Mouse (Mus musculus) MEL (cell line): ENCODE results near the gene Phf13.

Experiments
- CTCF ChIP-seq, 3 experiments: IDR thresholded peaks in 2 of 3; conservative IDR thresholded peaks in 1 of 3; 2 replicates each; pipeline ENCODE4 v1.5.1; 2011 to 2012; ENCODE audit warnings: low read length in 3 of 3, low read depth in 2 of 3, mild to moderate bottlenecking in 2 of 3, improper control_type of control experiment in 1 of 3, inconsistent platforms in 1 of 3, mixed read lengths in 1 of 3, moderate library complexity in 1 of 3; ENCODE audit not compliant: control insufficient read depth in 1 of 3, insufficient read depth in 1 of 3, poor library complexity in 1 of 3, severe bottlenecking in 1 of 3
- EP300 ChIP-seq, 2 experiments: IDR thresholded peaks; 2 replicates each; pipeline ENCODE4 v1.6.1; 2011; ENCODE audit warnings: improper control_type of control experiment in 2 of 2, low read length in 2 of 2, low read depth in 1 of 2, mild to moderate bottlenecking in 1 of 2
- HCFC1 ChIP-seq: IDR thresholded peaks from 2 replicates; pipeline ENCODE4 v1.6.1; 2012; ENCODE audit warnings: low read depth, mild to moderate bottlenecking, inconsistent platforms, low read length, improper control_type of control experiment, moderate library complexity
- MAFK ChIP-seq: IDR thresholded peaks from 2 replicates; pipeline ENCODE4 v1.6.1; 2011; ENCODE audit warnings: low read depth, mild to moderate bottlenecking, low read length, improper control_type of control experiment, borderline replicate concordance
- MAX ChIP-seq: IDR thresholded peaks from 2 replicates; pipeline ENCODE4 v1.6.1; 2011; ENCODE audit warnings: low read length, improper control_type of control experiment
- POLR2A ChIP-seq, 2 experiments: IDR thresholded peaks; 2 replicates each; pipeline ENCODE4 v1.6.1; 2011 to 2012; ENCODE audit warnings: low read length in 2 of 2, mild to moderate bottlenecking in 2 of 2, control low read depth in 1 of 2, improper control_type of control experiment in 1 of 2, low read depth in 1 of 2, moderate library complexity in 1 of 2; ENCODE audit not compliant: control insufficient read depth in 1 of 2, insufficient read depth in 1 of 2, poor library complexity in 1 of 2
- POLR2AphosphoS5 ChIP-seq: IDR thresholded peaks from 2 replicates; pipeline ENCODE4 v1.6.1; 2012; ENCODE audit warnings: low read depth, borderline replicate concordance, mild to moderate bottlenecking, inconsistent platforms, low read length, moderate library complexity, mixed read lengths
- RAD21 ChIP-seq: IDR thresholded peaks from 2 replicates; pipeline ENCODE4 v1.6.1; 2011; ENCODE audit warnings: mild to moderate bottlenecking, low read depth, low read length, improper control_type of control experiment
- RCOR1 ChIP-seq: IDR thresholded peaks from 2 replicates; pipeline ENCODE4 v1.6.1; 2012; ENCODE audit warnings: low read depth, mild to moderate bottlenecking, inconsistent platforms, low read length, improper control_type of control experiment
- TAL1 ChIP-seq: IDR thresholded peaks from 2 replicates; pipeline ENCODE4 v1.6.1; 2012; ENCODE audit warnings: mild to moderate bottlenecking, inconsistent platforms, low read length, moderate library complexity, mixed read lengths
- TCF12 ChIP-seq: IDR thresholded peaks from 2 replicates; pipeline ENCODE4 v1.6.1; 2014; ENCODE audit warnings: low read depth, mild to moderate bottlenecking, inconsistent platforms, low read length, improper control_type of control experiment, moderate library complexity
- UBTF ChIP-seq: IDR thresholded peaks from 2 replicates; pipeline ENCODE4 v1.6.1; 2012; ENCODE audit warnings: low read depth, mild to moderate bottlenecking, inconsistent platforms, low read length, improper control_type of control experiment, moderate library complexity, borderline replicate concordance; ENCODE audit not compliant: insufficient read depth

DNA sequence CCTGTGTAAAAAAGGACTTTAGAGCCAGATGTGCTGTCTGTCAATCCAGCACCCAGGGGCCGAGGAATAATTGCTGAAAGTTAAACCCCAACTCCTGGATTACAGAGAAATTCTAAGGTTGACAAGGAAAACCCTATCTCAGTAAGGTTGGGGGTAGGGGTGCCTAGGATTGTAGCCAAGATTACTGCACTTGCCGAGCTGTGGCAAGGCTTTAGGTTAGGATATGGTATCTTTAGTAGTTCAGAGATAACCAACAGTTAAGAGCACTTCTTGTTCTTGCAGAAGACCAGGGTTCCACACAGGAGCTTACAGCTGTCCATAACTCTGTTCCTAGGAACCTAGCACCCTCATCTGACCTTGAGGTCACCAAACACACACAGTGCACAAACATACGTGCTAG is 1.6 kb upstream of the Phf13 start:
- peak; percentile 49 to 61; a peak in 3 of 4 replicates for TF ChIP-seq EP300 (IDR thresholded peaks at IDR 0.05; ENCODE audit: low read depth in 1 of 2, low read length in 2 of 2)
- TF ChIP-seq TAL1: no peak
- no peak for TF ChIP-seq CTCF (IDR thresholded peaks at IDR 0.05 in 2 of 3, conservative IDR thresholded peaks at IDR 0.05 in 1 of 3; ENCODE audit: control insufficient read depth in 1 of 3, insufficient read depth in 1 of 3, low read depth in 2 of 3, low read length in 3 of 3, poor library complexity in 1 of 3, severe bottlenecking in 1 of 3)
- no peak for TF ChIP-seq POLR2A (IDR thresholded peaks at IDR 0.05; ENCODE audit: control insufficient read depth in 1 of 2, insufficient read depth in 1 of 2, low read depth in 1 of 2, low read length in 2 of 2, poor library complexity in 1 of 2)
- TF ChIP-seq POLR2AphosphoS5: no peak
- TF ChIP-seq TCF12: no peak
- no peak for TF ChIP-seq UBTF
- peak; percentile 88 for TF ChIP-seq RCOR1
- TF ChIP-seq MAFK: no peak
- TF ChIP-seq MAX: no peak
- no peak for TF ChIP-seq RAD21
- no peak for TF ChIP-seq HCFC1
